Mouse (Mus musculus) lung, postnatal 36 days (tissue): Measurements from ENCODE around the gene Gtpbp4.
"Not testable (repeated sequence)": the region's sequence is repeated elsewhere in the genome, so short reads cannot be mapped to it uniquely, and the experiment has no call there.

ENCODE experiments used
- DNase-seq: peaks from one replicate; pipeline ENCODE4 v3.0.0; 2022; ENCODE audit warnings: mixed read lengths

The Gtpbp4 gene

GRCm38 (mm10) chr13:8995990-8996786 is at the start of gene Gtpbp4:
Gene Gtpbp4, minus strand, starts transcription at chr13:8996083.
- peak; percentile 98 for DNase-seq

DNA sequence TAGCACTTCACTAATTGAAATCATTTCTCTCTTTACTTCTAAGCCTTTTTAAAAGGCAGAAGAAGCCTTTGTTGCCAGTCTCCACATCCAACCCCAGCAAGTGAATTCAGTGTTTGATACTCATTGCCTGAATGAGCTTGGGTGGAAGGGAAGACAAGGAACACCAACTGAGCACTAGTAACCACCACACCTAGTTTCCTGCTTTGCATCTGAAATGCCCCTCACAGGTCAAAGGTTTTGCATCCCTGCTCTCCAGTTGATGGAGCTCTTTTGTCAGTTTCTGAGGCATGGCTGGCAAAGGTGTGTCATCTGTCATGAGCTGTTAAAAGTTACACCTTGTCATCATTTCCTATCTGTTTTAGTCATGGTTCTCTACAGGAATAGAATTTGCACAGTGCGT is 48.8 kb upstream of the Gtpbp4 start:
- DNase-seq: no peak

- peak; percentile 62 for DNase-seq
Observed at GRCm38 (mm10) chr13:9043289-9044049, 47.6 kb upstream of the Gtpbp4 start.

DNA sequence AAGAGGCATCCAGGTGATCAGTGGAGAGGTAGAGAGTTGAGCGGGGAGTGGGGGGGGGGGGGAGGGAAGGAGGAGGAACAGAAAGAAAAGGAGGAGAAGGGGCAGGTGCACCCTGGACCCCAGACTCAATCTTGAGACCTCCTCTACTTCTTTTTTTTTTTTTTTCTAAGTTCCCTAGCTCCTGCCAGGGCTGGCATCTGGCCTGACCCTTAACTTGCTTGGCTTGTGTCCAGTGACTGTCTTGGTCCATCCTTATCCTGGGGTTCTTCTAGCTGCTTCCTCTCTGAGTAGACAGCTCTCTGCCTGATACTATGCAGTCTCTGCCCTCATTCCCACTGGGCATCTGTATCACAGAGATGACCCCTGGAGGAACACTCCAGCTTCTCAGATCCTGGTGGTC is 44.7 kb upstream of the Gtpbp4 start:
- no peak for DNase-seq

- DNase-seq: no peak
Observed at GRCm38 (mm10) chr13:9031996-9032661, 36.2 kb upstream of the Gtpbp4 start.

GRCm38 (mm10) chr13:9030364-9030763 is 34.5 kb upstream of the Gtpbp4 start:
- no peak for DNase-seq

DNA sequence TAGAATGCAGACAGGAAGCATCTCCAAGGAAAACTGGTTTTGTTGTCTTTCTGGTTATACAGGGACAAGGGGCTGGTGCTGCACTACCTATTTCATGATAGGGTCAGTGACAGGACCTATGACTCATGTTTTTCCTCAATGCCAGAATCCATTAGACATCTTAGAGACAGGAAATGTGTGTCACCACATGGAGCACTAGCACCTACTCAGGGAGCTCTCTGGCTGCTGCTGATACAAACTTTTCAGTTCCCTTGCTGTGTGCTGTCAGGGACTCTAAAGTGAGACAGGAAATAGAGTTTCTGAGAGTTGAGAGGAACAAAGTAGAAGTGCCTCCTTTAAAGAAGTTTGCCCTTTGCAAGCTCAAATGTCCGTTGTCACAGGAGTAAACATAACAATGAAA is 31.4 kb upstream of the Gtpbp4 start:
- no peak for DNase-seq

GRCm38 (mm10) chr13:9022623-9023022 is 26.7 kb upstream of the Gtpbp4 start:
- DNase-seq: peak; percentile 20

DNA sequence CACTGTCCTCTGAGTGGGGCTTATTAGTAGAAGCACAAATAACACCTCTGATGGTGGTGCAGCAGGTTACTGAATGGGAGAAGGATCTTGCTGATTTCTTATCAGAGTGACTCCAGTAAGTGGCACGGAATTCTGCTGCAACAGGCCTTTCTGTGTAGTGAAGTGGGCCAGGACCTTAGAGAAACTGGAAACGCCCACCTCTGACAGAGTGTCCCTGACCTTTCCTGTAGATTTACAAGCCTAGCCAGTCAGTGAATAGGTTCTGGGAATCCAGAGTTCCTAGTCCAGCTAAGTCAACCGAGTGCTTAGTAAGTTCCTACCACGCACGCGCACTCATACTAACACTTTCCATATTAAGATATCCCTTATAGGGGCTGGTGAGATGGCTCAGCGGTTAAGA is 25.7 kb upstream of the Gtpbp4 start:
- DNase-seq: no peak

- no peak for DNase-seq
Observed at GRCm38 (mm10) chr13:9019713-9020112, 23.8 kb upstream of the Gtpbp4 start.

DNA sequence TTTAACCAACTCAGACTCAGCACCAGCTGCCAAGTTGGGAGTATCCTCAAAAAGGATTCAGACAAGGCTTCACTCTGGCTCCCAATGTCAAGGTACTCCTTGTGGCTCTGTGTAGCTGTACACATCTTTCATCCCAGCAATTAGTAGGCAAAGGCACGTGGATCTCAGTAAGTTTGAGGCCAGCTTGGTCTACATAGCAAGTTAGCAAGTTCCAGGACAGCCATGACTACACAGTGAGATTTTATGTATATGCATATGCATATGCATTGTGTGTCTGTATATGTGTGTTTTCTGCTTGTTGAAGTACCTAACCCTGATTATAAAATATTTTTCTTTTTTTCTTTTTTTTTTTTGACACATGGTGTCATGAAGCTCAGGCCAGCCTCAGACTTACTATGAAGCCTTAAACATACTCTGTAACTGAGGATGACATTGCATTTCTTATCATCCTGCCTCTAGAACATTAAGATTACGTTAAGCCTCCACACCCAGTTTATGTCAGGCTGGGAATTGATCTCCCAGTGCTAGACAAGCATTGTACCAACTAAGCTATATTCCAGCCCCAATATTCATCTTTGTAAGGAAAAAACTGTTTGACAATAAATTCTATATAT is 23.2 kb upstream of the Gtpbp4 start:
- DNase-seq: no peak

DNA sequence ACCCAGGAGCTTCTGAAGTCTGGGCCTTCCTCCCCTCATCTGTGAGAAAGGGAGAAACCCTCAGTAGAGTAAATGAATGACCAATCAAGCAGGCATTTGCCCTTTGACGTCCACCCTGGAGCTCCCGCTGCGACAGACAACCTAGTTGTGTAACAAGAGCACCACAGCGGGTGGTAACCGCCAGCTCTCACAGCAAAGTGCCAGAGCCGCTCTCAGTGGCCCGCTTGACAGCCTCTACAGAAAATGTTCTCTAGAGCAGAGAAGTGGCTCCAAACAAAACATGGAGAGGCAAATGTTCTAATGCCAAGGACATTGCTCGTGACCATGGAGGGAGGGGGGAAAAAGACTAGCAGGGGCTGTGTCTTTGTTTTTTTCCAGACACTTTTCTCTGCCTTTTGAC is 21.3 kb upstream of the Gtpbp4 start:
- DNase-seq: peak; percentile 83

DNA sequence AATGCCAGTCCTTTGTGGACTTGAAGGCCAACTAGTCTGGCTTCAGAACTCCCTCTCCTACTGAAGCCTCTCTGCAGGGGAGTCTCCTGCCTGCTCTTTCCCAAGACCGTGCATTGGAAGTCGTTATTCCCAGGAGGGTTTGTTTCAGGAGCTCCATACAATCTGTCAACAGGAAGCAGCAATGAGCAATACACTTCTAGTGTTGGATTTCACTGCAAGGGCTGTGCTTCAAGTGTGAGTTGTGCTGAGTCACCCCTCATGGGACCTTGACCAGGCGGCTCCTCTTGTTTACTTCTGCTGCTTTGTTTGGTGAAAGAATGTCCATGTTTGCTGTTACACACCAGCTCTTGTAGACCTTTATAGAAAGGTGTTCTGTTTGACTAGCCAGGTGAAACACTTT is 18.5 kb upstream of the Gtpbp4 start:
- DNase-seq: peak; percentile 75

DNA sequence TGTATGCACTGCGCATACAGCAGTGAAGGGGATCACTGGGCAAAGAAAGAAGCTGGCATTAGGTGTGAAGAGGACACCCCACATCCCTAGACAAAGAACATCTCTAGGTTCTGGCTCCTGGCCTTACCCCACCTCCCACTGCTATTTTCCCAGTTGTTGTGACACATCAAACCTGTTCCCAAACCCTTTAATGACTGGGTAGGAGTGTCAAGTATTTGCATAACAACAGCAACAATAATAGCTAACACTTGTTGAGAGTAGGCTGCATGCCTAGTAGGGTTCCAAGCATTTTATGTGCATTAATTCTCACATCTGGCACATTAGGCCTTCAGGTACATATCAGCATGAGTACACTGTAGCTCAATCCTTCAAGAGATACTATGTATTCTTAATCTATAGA is 17.6 kb upstream of the Gtpbp4 start:
- no peak for DNase-seq

GRCm38 (mm10) chr13:9011596-9012350 is 15.9 kb upstream of the Gtpbp4 start:
- DNase-seq: peak; percentile 62

DNA sequence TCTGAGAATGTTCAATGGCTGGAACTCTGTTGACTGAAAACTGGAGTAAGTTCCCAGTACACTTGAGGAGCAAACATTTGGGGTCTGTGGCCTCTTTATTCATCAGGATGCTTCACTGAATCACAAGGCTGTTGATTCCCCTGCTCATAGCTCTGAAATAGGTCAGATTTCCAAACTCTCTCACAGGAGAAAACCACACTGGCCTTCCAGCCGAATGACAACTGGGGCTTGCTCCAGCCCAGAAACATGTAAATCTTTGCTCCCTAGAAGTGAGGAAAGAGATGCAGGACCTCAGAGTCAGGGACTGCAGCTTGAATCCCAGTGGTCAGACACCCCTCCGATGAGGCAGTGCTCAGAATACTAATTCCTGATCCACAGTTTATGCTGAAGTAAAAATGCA is 7.4 kb upstream of the Gtpbp4 start:
- no peak for DNase-seq

GRCm38 (mm10) chr13:8999464-8999863 is 3.6 kb upstream of the Gtpbp4 start:
- DNase-seq: no peak

DNA sequence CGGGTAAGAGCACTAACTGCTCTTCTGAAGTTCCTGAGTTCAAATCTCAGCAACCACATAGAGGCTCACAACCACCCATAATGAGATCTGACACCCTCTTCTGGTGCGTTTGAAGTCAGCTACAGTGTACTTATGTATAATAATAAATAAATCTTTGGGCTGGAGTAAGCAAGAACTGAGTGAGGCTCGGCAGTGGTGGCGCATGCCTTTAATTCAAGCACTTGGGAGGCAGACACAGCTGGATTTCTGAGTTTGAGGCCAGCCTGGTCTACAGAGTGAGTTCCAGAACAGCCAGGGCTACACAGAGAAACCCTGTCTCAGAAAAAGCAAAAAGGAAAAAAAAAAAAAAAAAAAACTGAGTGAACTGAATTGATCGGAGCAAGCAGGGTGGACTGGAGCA is 1.3 kb upstream of the Gtpbp4 start:
- not testable (repeated sequence) for DNase-seq

DNA sequence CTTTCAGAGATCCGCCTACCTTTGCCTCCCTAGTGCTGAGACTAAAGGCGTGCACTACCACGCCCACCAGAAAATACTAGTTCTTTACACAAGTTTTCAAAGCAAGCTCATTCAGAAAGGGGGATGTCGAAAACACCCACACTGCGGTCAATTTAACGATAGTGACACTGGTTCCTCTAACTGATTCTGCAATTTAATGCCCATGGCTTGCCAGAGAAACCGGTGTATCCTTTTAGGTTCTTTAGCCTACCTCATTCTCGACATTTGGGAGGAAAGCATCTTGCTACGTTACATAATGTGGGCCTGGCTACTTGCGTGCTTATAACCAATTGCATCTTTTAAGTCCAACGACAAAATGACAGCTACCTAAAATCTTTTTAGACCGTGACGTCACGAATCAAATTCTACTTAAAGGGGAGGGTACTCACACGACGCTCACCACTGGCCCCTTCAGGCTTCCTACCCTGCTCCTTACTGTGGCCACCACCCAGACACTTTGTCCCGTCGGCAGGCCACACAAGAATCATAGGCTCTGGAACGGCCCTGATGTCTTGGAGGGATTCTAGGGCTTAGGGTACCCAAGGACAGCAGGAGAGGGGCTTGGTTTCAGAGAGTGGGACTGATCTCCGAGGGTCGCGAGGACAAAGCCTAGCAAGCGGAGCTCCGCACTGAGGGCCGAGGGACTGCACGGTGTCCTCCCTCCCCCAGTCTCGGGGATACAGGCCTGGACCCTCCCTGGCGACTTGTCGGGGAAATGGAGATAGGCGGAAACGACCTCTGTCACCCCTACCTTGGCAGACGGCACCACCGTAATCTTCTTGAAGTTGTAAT is 509 bp downstream of the Gtpbp4 start:
- peak; percentile 22 for DNase-seq

DNA sequence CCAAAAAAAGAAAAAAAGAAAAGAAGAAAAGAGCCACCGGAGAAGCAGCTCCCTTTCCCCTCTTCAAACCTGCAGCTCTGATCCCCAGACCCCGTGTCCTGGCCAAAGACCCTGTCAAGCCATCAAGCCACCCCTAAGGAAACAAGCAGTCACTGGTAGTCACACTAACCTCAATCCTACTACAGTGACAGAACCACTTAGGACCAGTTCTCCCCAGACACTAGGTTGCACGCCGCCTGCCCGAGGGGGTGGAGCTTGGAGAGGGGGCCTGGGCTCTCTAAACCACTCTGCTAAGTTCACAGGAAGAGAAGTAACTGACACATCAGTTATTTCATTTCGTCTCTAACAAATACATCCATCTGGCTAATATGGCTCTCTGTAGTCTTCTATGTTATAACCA is 3.7 kb downstream of the Gtpbp4 start:
- DNase-seq: no peak

GRCm38 (mm10) chr13:8972972-8973371 is 22.9 kb downstream of the Gtpbp4 start:
- no peak for DNase-seq

- DNase-seq: no peak
Observed at GRCm38 (mm10) chr13:8972369-8972768, 23.5 kb downstream of the Gtpbp4 start.
